In the genomic region with DNA sequence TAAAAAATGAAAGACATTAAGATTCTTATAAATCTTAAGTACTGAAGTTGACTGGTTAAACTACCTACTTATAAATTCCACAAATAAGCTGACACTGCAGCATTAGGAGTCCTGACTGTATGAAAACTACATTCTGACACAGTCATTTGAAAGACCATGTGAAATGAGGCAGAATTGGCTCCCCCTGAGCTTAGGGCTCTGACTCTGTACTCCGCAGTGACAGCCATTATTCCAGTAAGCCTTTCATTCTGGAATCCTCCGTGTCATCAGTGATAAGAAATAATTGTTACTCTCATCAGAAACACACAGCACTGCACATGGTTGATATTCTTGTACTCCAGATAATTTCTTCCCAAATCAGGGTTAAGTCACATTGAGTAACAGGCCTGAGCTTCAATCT, we compare ENCODE assay signal across 17 mouse cellular contexts.
"Had no signal": no experiment of that assay in that cellular context is flagged by ENCODE, and none has a peak within 500 bp of the region (broad histone marks: within the 10 kb centered on the region; RNA-seq: fewer than 3 reads in every experiment).

No protein-coding gene starts in this region.

- H3K9ac ChIP-seq: liver, embryonic 13.5 days; liver, embryonic 15.5 days; liver, postnatal 0 days; lung, embryonic 14.5 days; midbrain, embryonic 12.5 days; neural tube, embryonic 12.5 days had no signal

- DNase-seq: liver, embryonic 13.5 days; liver, postnatal 0 days; lung, embryonic 14.5 days; lung, postnatal 10 days; lung, postnatal 4 days; retina, postnatal 1 day; right cerebral cortex, adult 18-20 months; right cerebral cortex, postnatal 25 days; right cerebral cortex, postnatal 4 days; spleen, adult 18-20 months; thymus, adult 18-20 months; thymus, postnatal 14 days; thymus, postnatal 36 days had no signal

- H3K27ac ChIP-seq: liver, embryonic 13.5 days; liver, embryonic 15.5 days; midbrain, embryonic 12.5 days; neural tube, embryonic 12.5 days had no signal

- H3K4me3 ChIP-seq: liver, embryonic 13.5 days; liver, embryonic 15.5 days; midbrain, embryonic 12.5 days; neural tube, embryonic 12.5 days had no signal

- H3K9me3 ChIP-seq: liver, embryonic 13.5 days; liver, embryonic 15.5 days; midbrain, embryonic 12.5 days; neural tube, embryonic 12.5 days had no signal

- H3K36me3 ChIP-seq: liver, embryonic 13.5 days; liver, embryonic 15.5 days; midbrain, embryonic 12.5 days; neural tube, embryonic 12.5 days had no signal

- H3K27me3 ChIP-seq: liver, embryonic 13.5 days; liver, embryonic 15.5 days; midbrain, embryonic 12.5 days; neural tube, embryonic 12.5 days had no signal

- H3K4me2 ChIP-seq: liver, embryonic 11.5 days; liver, embryonic 13.5 days; liver, embryonic 15.5 days; lung, embryonic 14.5 days; midbrain, embryonic 12.5 days; neural tube, embryonic 12.5 days had no signal

- ATAC-seq: liver, postnatal 0 days had no signal

- H3K4me1 ChIP-seq: liver, embryonic 13.5 days; liver, embryonic 15.5 days; midbrain, embryonic 12.5 days; neural tube, embryonic 12.5 days had no signal
